Mouse (Mus musculus) adrenal gland (tissue): ENCODE measurements around the gene Pik3r5.

Experiments
- intact Hi-C: fragments of 180-260 bp; cut with DNase I; formaldehyde crosslinking; loops from one replicate; pipeline ENCODE4 v1.15.1; 2025

The Pik3r5 gene

GRCm38 (mm10) chr11:68446547-68446946, 14.6 kb downstream of the Pik3r5 start:
- intact Hi-C loops, result no loop called here

- intact Hi-C loops, result no loop called here
Observed at GRCm38 (mm10) chr11:68447242-68447641, 15.3 kb downstream of the Pik3r5 start.

- intact Hi-C loops, result no loop called here
Observed at GRCm38 (mm10) chr11:68448356-68448755, 16.4 kb downstream of the Pik3r5 start.

GRCm38 (mm10) chr11:68451282-68451735, 19.4 kb downstream of the Pik3r5 start:
- intact Hi-C loops, result no loop called here

GRCm38 (mm10) chr11:68451747-68452405, 20.0 kb downstream of the Pik3r5 start:
- intact Hi-C loops, result no loop called here

GRCm38 (mm10) chr11:68452740-68453139, 20.8 kb downstream of the Pik3r5 start:
- intact Hi-C loops, result no loop called here

GRCm38 (mm10) chr11:68453301-68453700, 21.4 kb downstream of the Pik3r5 start:
- intact Hi-C loops, result no loop called here

GRCm38 (mm10) chr11:68458086-68458485, 26.2 kb downstream of the Pik3r5 start:
- intact Hi-C loops, result no loop called here

- intact Hi-C loops, result no loop called here
Observed at GRCm38 (mm10) chr11:68459021-68459420, 27.1 kb downstream of the Pik3r5 start.

- intact Hi-C loops, result no loop called here
Observed at GRCm38 (mm10) chr11:68459486-68459885, 27.6 kb downstream of the Pik3r5 start.

- intact Hi-C loops, result no loop called here
Observed at GRCm38 (mm10) chr11:68462716-68463115, 30.8 kb downstream of the Pik3r5 start.

- intact Hi-C loops, result no loop called here
Observed at GRCm38 (mm10) chr11:68464260-68464659, 32.3 kb downstream of the Pik3r5 start.

GRCm38 (mm10) chr11:68465090-68465489, 33.2 kb downstream of the Pik3r5 start:
- intact Hi-C loops, result no loop called here

- intact Hi-C loops, result no loop called here
Observed at GRCm38 (mm10) chr11:68467441-68467840, 35.5 kb downstream of the Pik3r5 start.

- intact Hi-C loops, result no loop called here
Observed at GRCm38 (mm10) chr11:68467962-68468612, 36.2 kb downstream of the Pik3r5 start.

- intact Hi-C loops, result no loop called here
Observed at GRCm38 (mm10) chr11:68468886-68469285, 37.0 kb downstream of the Pik3r5 start.

GRCm38 (mm10) chr11:68472162-68472849, 40.4 kb downstream of the Pik3r5 start:
- intact Hi-C loops, result no loop called here

GRCm38 (mm10) chr11:68474600-68474999, 42.7 kb downstream of the Pik3r5 start:
- intact Hi-C loops, result no loop called here

GRCm38 (mm10) chr11:68475676-68476075, 43.8 kb downstream of the Pik3r5 start:
- intact Hi-C loops, result no loop called here

- intact Hi-C loops, result no loop called here
Observed at GRCm38 (mm10) chr11:68477661-68478060, 45.7 kb downstream of the Pik3r5 start.

GRCm38 (mm10) chr11:68478574-68478981, 46.7 kb downstream of the Pik3r5 start:
- intact Hi-C loops, result no loop called here

GRCm38 (mm10) chr11:68480660-68481059, 48.7 kb downstream of the Pik3r5 start:
- intact Hi-C loops, result loop anchor here (5.0 kb wide), 2 partner anchors 48 to 72 kb away; partner anchors contain the start of gene Pik3r5
